11 mouse cellular contexts compared by ENCODE assay signal in genomic region chr4:72105702-72106101, GRCm38 (mm10).
DNase-seq lines count a peak whose midpoint lies in the region; ATAC-seq and TF ChIP-seq lines count a peak whose summit lies in the region.
"Had no signal": no experiment of that assay in that cellular context is flagged by ENCODE, and none has a peak within 500 bp of the region (broad histone marks: within the 10 kb centered on the region; RNA-seq: fewer than 3 reads in every experiment).

No protein-coding gene starts in this region.

- no peak overlapping the region for H3K4me3 ChIP-seq in kidney, postnatal 0 days (replicated peaks; ENCODE audit: low read depth, low read length)
- H3K4me3 ChIP-seq in midbrain, embryonic 15.5 days = no peak overlapping the region

- no peaks in the 10 kb centered on the region for H3K4me1 ChIP-seq in kidney, postnatal 0 days (replicated peaks; ENCODE audit: insufficient read depth, low read length)
- H3K4me1 ChIP-seq in midbrain, embryonic 15.5 days = no peaks in the 10 kb centered on the region

- no peak overlapping the region for H3K4me2 ChIP-seq in kidney, postnatal 0 days (ENCODE audit: low read length)
- no peak overlapping the region for H3K4me2 ChIP-seq in midbrain, embryonic 15.5 days

- H3K9me3 ChIP-seq in kidney, postnatal 0 days (replicated peaks; ENCODE audit: low read length) = no peaks in the 10 kb centered on the region
- H3K9me3 ChIP-seq in midbrain, embryonic 15.5 days = no peaks in the 10 kb centered on the region

- H3K9ac ChIP-seq in kidney, postnatal 0 days (ENCODE audit: low read depth, low read length) = no peak overlapping the region
- H3K9ac ChIP-seq in midbrain, embryonic 15.5 days = no peak overlapping the region
- H3K9ac ChIP-seq: liver, postnatal 0 days had no signal

- no peak overlapping the region for H3K27ac ChIP-seq in kidney, postnatal 0 days
- H3K27ac ChIP-seq in midbrain, embryonic 15.5 days = no peak overlapping the region

- no peaks in the 10 kb centered on the region for H3K27me3 ChIP-seq in kidney, postnatal 0 days (ENCODE audit: insufficient read depth, low read length)
- no peaks in the 10 kb centered on the region for H3K27me3 ChIP-seq in midbrain, embryonic 15.5 days (replicated peaks)

- H3K36me3 ChIP-seq in kidney, postnatal 0 days (ENCODE audit: insufficient read depth, low read length) = no peaks in the 10 kb centered on the region
- H3K36me3 ChIP-seq in midbrain, embryonic 15.5 days (replicated peaks) = 0 out of 2 replicates have a peak, but pooled peaks cover 3% of the 10 kb centered on the region

- no peak for TF ChIP-seq CTCF in kidney, postnatal 0 days (IDR thresholded peaks at IDR 0.05; ENCODE audit: low read depth)

- no peak for DNase-seq in kidney, postnatal 0 days (ENCODE audit: low spot score)
- DNase-seq in kidney, postnatal 14 days = no peak
- DNase-seq in NIH3T3 (ENCODE audit: low read depth) = peak; percentile 80
- DNase-seq in fibroblast of lung, adult 2 months (ENCODE audit: low read depth) = peak; percentile 69
- DNase-seq in left cerebral cortex, adult 8-10 months (ENCODE audit: low spot score in 2 of 2) = no peak
- DNase-seq: heart, adult 18-20 months; liver, postnatal 0 days; right cerebral cortex, adult 18-20 months; thymus, postnatal 14 days had no signal

- 0 out of 2 replicates have a peak, but pooled peaks have one; percentile 43 for ATAC-seq in kidney, postnatal 0 days (replicated peaks; ENCODE audit: low FRiP score, low read depth)
- ATAC-seq in midbrain, embryonic 15.5 days (replicated peaks) = peak; percentile 65; the same call in 1 of the 2 replicates
- no peak for ATAC-seq in activated CD4-positive, CD25-positive, alpha-beta regulatory T cell, adult 4 months
- ATAC-seq: liver, postnatal 0 days had no signal

Comparison
In these comparisons a context has a peak if more than half of its experiments do, and no peak if none do; other contexts are left out.
1. DNase-seq: peak in NIH3T3 (single experiment) and fibroblast of lung, adult 2 months (single experiment); none in kidney, postnatal 0 days (single experiment), kidney, postnatal 14 days (single experiment) and left cerebral cortex, adult 8-10 months (0 of 2).